Mouse (Mus musculus) MEL (cell line): Measurements from ENCODE around the gene Wnt10b. TPM values are rescaled to one million over a fixed set of nuclear protein-coding genes. Genes with fewer than 3 reads are reported as not detected.

Experiments
- DNase-seq: peaks from one replicate; pipeline ENCODE4 v3.0.0; 2011; ENCODE audit warnings: low read depth, low spot score
- H3K27ac ChIP-seq: 2 replicates; pipeline ENCODE4 v1.5.1; 2012; ENCODE audit warnings: low read depth, mild to moderate bottlenecking, control low read depth, low read length, moderate library complexity; ENCODE audit not compliant: control insufficient read depth
- H3K27me3 ChIP-seq, 2 experiments: fragments of 150-350 bp in 1 of 2; sonication (generic) in 1 of 2; 2 replicates each; pipeline ENCODE4 v1.6.1; 2012; ENCODE audit warnings: low read length in 2 of 2, mild to moderate bottlenecking in 2 of 2, improper control_type of control experiment in 1 of 2, moderate library complexity in 1 of 2; ENCODE audit not compliant: insufficient read depth in 2 of 2, control insufficient read depth in 1 of 2
- H3K36me3 ChIP-seq, 2 experiments: 2 replicates each; pipeline ENCODE4 v1.6.1; 2012 to 2014; ENCODE audit warnings: low read length in 2 of 2, improper control_type of control experiment in 1 of 2, inconsistent platforms in 1 of 2, mild to moderate bottlenecking in 1 of 2; ENCODE audit not compliant: insufficient read depth in 2 of 2, control insufficient read depth in 1 of 2
- H3K4me1 ChIP-seq, 2 experiments: fragments of 150-350 bp in 1 of 2; sonication (generic) in 1 of 2; 2 replicates each; pipeline ENCODE4 v1.6.1; 2012; ENCODE audit warnings: low read length in 2 of 2, improper control_type of control experiment in 1 of 2, mild to moderate bottlenecking in 1 of 2; ENCODE audit not compliant: insufficient read depth in 2 of 2, control insufficient read depth in 1 of 2
- H3K4me3 ChIP-seq, 2 experiments: fragments of 150-350 bp in 1 of 2; sonication (generic) in 1 of 2; 2 replicates each; pipeline ENCODE4 v1.5.1; 2012; ENCODE audit warnings: low read depth in 2 of 2, low read length in 2 of 2, mild to moderate bottlenecking in 2 of 2, moderate library complexity in 2 of 2, control low read depth in 1 of 2, improper control_type of control experiment in 1 of 2; ENCODE audit not compliant: control insufficient read depth in 1 of 2, insufficient read depth in 1 of 2
- H3K79me2 ChIP-seq: 2 replicates; pipeline ENCODE4 v1.6.1; 2012; ENCODE audit warnings: mild to moderate bottlenecking, low read length, moderate library complexity; ENCODE audit not compliant: control insufficient read depth, poor library complexity, insufficient read depth
- H3K9ac ChIP-seq: 2 replicates; pipeline ENCODE4 v1.6.1; 2012; ENCODE audit warnings: low read depth, mild to moderate bottlenecking, control low read depth, low read length, moderate library complexity; ENCODE audit not compliant: control insufficient read depth, poor library complexity, severe bottlenecking
- H3K9me3 ChIP-seq: fragments of 150-350 bp; sonication (generic); replicated peaks from 2 replicates; pipeline ENCODE4 v1.6.1; 2012; ENCODE audit warnings: mild to moderate bottlenecking, low read length, improper control_type of control experiment, moderate library complexity; ENCODE audit not compliant: insufficient read depth
- BHLHE40 ChIP-seq: IDR thresholded peaks from 2 replicates; pipeline ENCODE4 v1.6.1; 2012; ENCODE audit warnings: low read depth, mild to moderate bottlenecking, inconsistent platforms, low read length, improper control_type of control experiment, borderline replicate concordance
- CHD2 ChIP-seq: IDR thresholded peaks from 2 replicates; pipeline ENCODE4 v1.6.1; 2011; ENCODE audit warnings: low read length, improper control_type of control experiment
- E2F4 ChIP-seq: IDR thresholded peaks from 2 replicates; pipeline ENCODE4 v1.6.1; 2011; ENCODE audit warnings: low read depth, low read length, improper control_type of control experiment, borderline replicate concordance
- ETS1 ChIP-seq: IDR thresholded peaks from 2 replicates; pipeline ENCODE4 v1.6.1; 2012; ENCODE audit warnings: low read depth, mild to moderate bottlenecking, inconsistent platforms, low read length, improper control_type of control experiment, moderate library complexity
- GABPA ChIP-seq: IDR thresholded peaks from 2 replicates; pipeline ENCODE4 v1.6.1; 2012; ENCODE audit warnings: low read depth, mild to moderate bottlenecking, inconsistent platforms, low read length, improper control_type of control experiment, moderate library complexity
- GATA1 ChIP-seq: IDR thresholded peaks from 2 replicates; pipeline ENCODE4 v1.6.1; 2011; ENCODE audit warnings: low read depth, low read length, improper control_type of control experiment
- JUND ChIP-seq: IDR thresholded peaks from 2 replicates; pipeline ENCODE4 v1.6.1; 2011; ENCODE audit warnings: low read depth, mild to moderate bottlenecking, improper control_type of control experiment, low read length
- MAFK ChIP-seq: IDR thresholded peaks from 2 replicates; pipeline ENCODE4 v1.6.1; 2011; ENCODE audit warnings: low read depth, mild to moderate bottlenecking, low read length, improper control_type of control experiment, borderline replicate concordance
- MAX ChIP-seq: IDR thresholded peaks from 2 replicates; pipeline ENCODE4 v1.6.1; 2011; ENCODE audit warnings: low read length, improper control_type of control experiment
- MAZ ChIP-seq: IDR thresholded peaks from 2 replicates; pipeline ENCODE4 v1.6.1; 2012; ENCODE audit warnings: low read depth, mild to moderate bottlenecking, inconsistent platforms, low read length, improper control_type of control experiment
- MEF2A ChIP-seq: IDR thresholded peaks from 2 replicates; pipeline ENCODE4 v1.6.1; 2014; ENCODE audit warnings: low read depth, mild to moderate bottlenecking, inconsistent platforms, low read length, improper control_type of control experiment; ENCODE audit not compliant: poor library complexity, insufficient replicate concordance, severe bottlenecking; ENCODE audit errors: extremely low read depth
- MXI1 ChIP-seq: IDR thresholded peaks from 2 replicates; pipeline ENCODE4 v1.6.1; 2011; ENCODE audit warnings: mild to moderate bottlenecking, low read depth, low read length, improper control_type of control experiment
- NRF1 ChIP-seq: IDR thresholded peaks from 2 replicates; pipeline ENCODE4 v1.6.1; 2014; ENCODE audit warnings: low read depth, mild to moderate bottlenecking, inconsistent platforms, low read length, improper control_type of control experiment, moderate library complexity; ENCODE audit not compliant: poor library complexity, insufficient read depth, severe bottlenecking
- POLR2AphosphoS5 ChIP-seq: IDR thresholded peaks from 2 replicates; pipeline ENCODE4 v1.6.1; 2012; ENCODE audit warnings: low read depth, borderline replicate concordance, mild to moderate bottlenecking, inconsistent platforms, low read length, moderate library complexity, mixed read lengths
- TAL1 ChIP-seq: IDR thresholded peaks from 2 replicates; pipeline ENCODE4 v1.6.1; 2012; ENCODE audit warnings: mild to moderate bottlenecking, inconsistent platforms, low read length, moderate library complexity, mixed read lengths
- TBP ChIP-seq: IDR thresholded peaks from 2 replicates; pipeline ENCODE4 v1.8.0; 2011; ENCODE audit warnings: low read depth, low read length, improper control_type of control experiment
- TCF12 ChIP-seq: IDR thresholded peaks from 2 replicates; pipeline ENCODE4 v1.6.1; 2014; ENCODE audit warnings: low read depth, mild to moderate bottlenecking, inconsistent platforms, low read length, improper control_type of control experiment, moderate library complexity
- USF2 ChIP-seq, 2 experiments: IDR thresholded peaks; 2 replicates each; pipeline ENCODE4 v1.6.1; 2011 to 2012; ENCODE audit warnings: improper control_type of control experiment in 2 of 2, low read length in 2 of 2, borderline replicate concordance in 1 of 2, inconsistent platforms in 1 of 2, low read depth in 1 of 2, mild to moderate bottlenecking in 1 of 2; ENCODE audit not compliant: insufficient read depth in 1 of 2
- polyA plus RNA-seq, 2 experiments: library from polyadenylated mRNA; stranded (reverse) in 1 of 2; unstranded in 1 of 2; fragments of >175 nt in 1 of 2; fragments of >200 nt in 1 of 2; gene quantifications; 2 replicates each; pipeline versions ENCODE4 v1.2.1 to v1.2.4; 2012; ENCODE audit warnings: low replicate concordance in 2 of 2, low read depth in 1 of 2; ENCODE audit not compliant: insufficient read length in 2 of 2, insufficient read depth in 1 of 2, missing spikeins in 1 of 2
- total RNA-seq: library from RNA; depleted of rRNA; stranded (reverse); fragments of 300-350 nt; gene quantifications from 2 replicates; pipeline ENCODE4 v1.2.3, GENCODE M21; 2012

Gene Wnt10b
- total and polyA plus RNA-seq, 3 experiments = 0.14 to 0.23 TPM; not detected in 1

DNA sequence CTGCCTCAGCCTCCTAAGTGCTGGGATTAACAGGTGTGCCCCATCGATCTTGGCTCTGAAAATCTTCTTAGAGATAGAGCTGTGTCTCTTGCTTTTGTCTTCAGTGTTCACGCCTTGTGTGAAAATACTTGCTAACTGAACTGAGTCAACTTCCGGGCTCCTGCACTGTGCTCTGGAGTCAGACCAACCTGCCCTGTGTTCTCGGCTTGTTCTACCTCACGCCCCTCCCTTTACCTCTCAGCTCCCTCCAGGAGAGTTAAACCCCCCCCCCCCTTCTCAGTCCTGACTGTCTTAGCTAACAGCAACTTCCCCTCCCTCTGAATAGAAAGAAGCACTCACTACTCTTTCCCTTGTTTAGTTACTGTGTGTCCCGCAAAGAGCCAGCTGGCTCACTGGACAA is 47.2 kb downstream of the Wnt10b start:
- Histone ChIP-seq H3K27me3 (no peaks in the 10 kb centered on the region), H3K9me3 (no peaks in the 10 kb centered on the region), H3K4me1 (peaks cover 6 to 32% of the 10 kb centered on the region in 2 experiments), H3K36me3 (peaks cover 0 to 13% of the 10 kb centered on the region in 2 experiments; a peak in 2 of 4 replicates), H3K27ac (no peak overlapping the region), H3K4me3 (no peak overlapping the region), H3K79me2 (peaks cover 11% of the 10 kb centered on the region), H3K9ac (no peak overlapping the region)
- no peak for TF ChIP-seq USF2 (IDR thresholded peaks at IDR 0.05; ENCODE audit: borderline replicate concordance in 1 of 2, insufficient read depth in 1 of 2, low read depth in 1 of 2, low read length in 2 of 2)
- no peak for TF ChIP-seq MAX
- no peak for TF ChIP-seq E2F4
- no peak for TF ChIP-seq ETS1
- TF ChIP-seq NRF1 = no peak
- TF ChIP-seq CHD2 = no peak
- TF ChIP-seq GATA1 = no peak
- no peak for TF ChIP-seq TBP
- no peak for TF ChIP-seq POLR2AphosphoS5
- TF ChIP-seq TAL1 = no peak
- no peak for DNase-seq

DNA sequence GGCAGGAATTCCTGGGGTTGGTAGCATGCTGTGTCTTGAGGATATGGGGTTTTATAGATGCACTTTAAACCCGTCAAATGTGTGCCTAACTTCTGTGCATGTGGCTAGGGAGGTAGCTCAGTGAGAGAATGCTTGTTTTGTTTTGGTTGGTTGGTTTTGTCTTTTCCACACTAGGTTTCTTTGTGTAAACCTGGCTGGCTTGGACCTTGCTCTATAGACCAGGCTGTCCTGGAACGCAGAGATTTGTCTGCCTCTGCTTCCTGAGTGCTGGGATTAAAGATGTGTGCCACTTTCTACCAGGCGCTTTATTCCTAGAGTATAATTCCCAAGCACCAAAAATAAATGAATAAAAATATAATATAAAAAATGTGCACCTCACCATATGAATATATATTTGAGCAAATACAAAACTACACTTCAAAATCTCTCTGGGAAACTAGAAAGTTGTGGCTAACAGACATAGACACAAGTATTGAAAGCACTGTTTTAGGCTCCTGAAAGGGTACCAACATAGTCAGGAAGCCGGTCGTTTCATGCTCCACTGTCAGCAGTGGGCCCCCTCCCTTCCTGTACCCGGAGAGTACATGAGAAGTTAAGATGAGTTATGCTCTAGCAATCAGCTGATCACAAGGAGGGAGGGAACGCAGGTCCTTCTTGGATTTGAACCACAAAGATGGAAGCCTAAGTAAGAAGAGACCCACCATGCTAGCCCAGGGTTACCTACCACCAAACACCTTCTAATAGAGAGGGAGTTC is 48.0 kb downstream of the Wnt10b start:
- DNase-seq = no peak
- Histone ChIP-seq H3K27ac (no peak overlapping the region), H3K4me1 (peaks cover 6 to 32% of the 10 kb centered on the region in 2 experiments)

DNA sequence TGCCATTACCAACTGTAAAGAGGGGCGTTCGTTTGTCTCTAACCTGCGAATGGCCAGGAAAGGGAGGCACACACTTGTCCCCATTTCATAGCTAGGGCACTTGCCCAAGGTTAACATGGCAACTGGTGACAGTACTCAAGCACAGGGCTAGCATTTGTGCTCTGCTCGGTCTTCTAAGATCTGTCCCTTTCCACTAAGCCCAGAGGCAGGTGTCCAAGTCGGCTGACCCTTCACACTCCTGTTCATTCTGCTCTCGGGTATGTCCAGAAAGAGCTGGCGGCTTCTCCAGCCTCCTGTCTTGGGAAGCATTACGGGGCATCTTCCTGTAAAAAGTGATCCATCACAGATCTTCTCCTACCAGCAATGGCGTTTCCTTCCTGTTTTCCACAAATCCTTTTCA is 49.6 kb downstream of the Wnt10b start:
- Histone ChIP-seq H3K79me2 (peaks cover 11% of the 10 kb centered on the region), H3K27me3 (no peaks in the 10 kb centered on the region), H3K36me3 (peaks cover 0 to 6% of the 10 kb centered on the region in 2 experiments; a peak in 2 of 4 replicates), H3K27ac (no peak overlapping the region), H3K9me3 (no peaks in the 10 kb centered on the region), H3K4me3 (peak overlapping the region; percentile 78 to 86), H3K4me1 (peaks cover 6 to 24% of the 10 kb centered on the region in 2 experiments), H3K9ac (no peak overlapping the region)
- TF ChIP-seq MAZ = no peak
- TF ChIP-seq USF2 (IDR thresholded peaks at IDR 0.05; ENCODE audit: borderline replicate concordance in 1 of 2, insufficient read depth in 1 of 2, low read depth in 1 of 2, low read length in 2 of 2) = no peak
- no peak for DNase-seq

More for the DNA sequence above, 48.0 kb downstream of the Wnt10b start:
- Histone ChIP-seq H3K27me3 (no peaks in the 10 kb centered on the region), H3K4me3 (no peak overlapping the region), H3K9ac (no peak overlapping the region), H3K36me3 (peaks cover 0 to 13% of the 10 kb centered on the region in 2 experiments; a peak in 2 of 4 replicates), H3K9me3 (no peaks in the 10 kb centered on the region), H3K79me2 (peaks cover 11% of the 10 kb centered on the region)
- no peak for TF ChIP-seq JUND
- no peak for TF ChIP-seq GABPA
- no peak for TF ChIP-seq MEF2A
- no peak for TF ChIP-seq TBP
- TF ChIP-seq TCF12 = no peak
- TF ChIP-seq BHLHE40 = no peak
- TF ChIP-seq MAFK = no peak
- TF ChIP-seq MXI1 = no peak
- TF ChIP-seq MAZ = no peak
